Mouse (Mus musculus): ENCODE data around the gene Cyp26b1. TPM values are rescaled to one million over a fixed set of nuclear protein-coding genes. Genes with fewer than 3 reads are reported as not detected.

Cyp26b1 gene
- total and polyA plus RNA-seq, 2 experiments from 2014 or later: 33.1 to 90.5 TPM

GRCm38 (mm10) chr6:84543516-84543915 is 50.2 kb downstream of the Cyp26b1 start:
- Histone ChIP-seq H3K27ac (no peak overlapping the region), H3K9ac (replicated peaks; ENCODE audit: low read length) (no peak overlapping the region), H3K4me1 (ENCODE audit: insufficient read depth, low read length) (no peaks in the 10 kb centered on the region), H3K4me2 (ENCODE audit: low read depth, low read length) (no peak overlapping the region), H3K36me3 (ENCODE audit: insufficient read depth, low read length) (no peaks in the 10 kb centered on the region), H3K9me3 (ENCODE audit: low read length) (no peaks in the 10 kb centered on the region), H3K27me3 (ENCODE audit: insufficient read depth, low read length) (no peaks in the 10 kb centered on the region), H3K4me3 (ENCODE audit: low read length) (no peak overlapping the region)
- WGBS: 43% methylated on average over 5 of the region's 5 CpGs
- no peak for TF ChIP-seq CTCF (IDR thresholded peaks at IDR 0.05; ENCODE audit: low read depth)
- no peak for DNase-seq (ENCODE audit: low spot score)
- no peak for ATAC-seq

DNA sequence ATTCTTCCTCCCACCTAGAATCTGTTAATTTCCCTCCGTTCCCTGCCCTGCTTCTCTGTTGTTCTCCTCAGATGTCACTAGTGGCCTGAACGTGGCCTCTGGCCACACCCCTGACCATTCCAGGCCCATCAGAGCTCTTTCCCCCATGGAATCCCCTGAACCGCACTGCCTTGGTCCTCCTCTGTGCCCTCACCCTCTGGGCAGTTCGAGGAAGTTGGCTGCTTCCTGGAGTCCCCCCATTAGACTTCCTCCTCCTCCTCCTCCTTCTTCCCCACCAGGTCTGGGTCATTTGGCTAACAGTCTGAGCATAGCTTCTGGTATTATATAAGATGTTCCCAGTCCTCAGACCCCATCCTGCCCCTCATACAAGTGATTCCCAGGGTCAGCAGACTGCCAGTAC is 53.8 kb downstream of the Cyp26b1 start:
- H3K4me3 ChIP-seq (ENCODE audit: low read length): no peak overlapping the region
- H3K27me3 ChIP-seq (ENCODE audit: insufficient read depth, low read length): no peaks in the 10 kb centered on the region
- H3K4me1 ChIP-seq (ENCODE audit: insufficient read depth, low read length): no peaks in the 10 kb centered on the region
- H3K27ac ChIP-seq: no peak overlapping the region
- DNase-seq (ENCODE audit: low spot score) (no peak), ATAC-seq (no peak)
- H3K9me3 ChIP-seq (ENCODE audit: low read length): no peaks in the 10 kb centered on the region
- H3K4me2 ChIP-seq (ENCODE audit: low read depth, low read length): no peak overlapping the region
- TF ChIP-seq CTCF (IDR thresholded peaks at IDR 0.05; ENCODE audit: low read depth): no peak
- WGBS: 58% methylated on average over 4 of the region's 4 CpGs
- H3K36me3 ChIP-seq (ENCODE audit: insufficient read depth, low read length): no peaks in the 10 kb centered on the region
- no peak overlapping the region for H3K9ac ChIP-seq (replicated peaks; ENCODE audit: low read length)

- H3K4me3 ChIP-seq (ENCODE audit: low read length): no peak overlapping the region
- H3K4me2 ChIP-seq (ENCODE audit: low read depth, low read length): no peak overlapping the region
- DNase-seq (ENCODE audit: low spot score) (no peak), ATAC-seq (no peak)
- no peaks in the 10 kb centered on the region for H3K4me1 ChIP-seq (ENCODE audit: insufficient read depth, low read length)
- no peak overlapping the region for H3K9ac ChIP-seq (replicated peaks; ENCODE audit: low read length)
- H3K27ac ChIP-seq: no peak overlapping the region
- H3K9me3 ChIP-seq (ENCODE audit: low read length): no peaks in the 10 kb centered on the region
- no peaks in the 10 kb centered on the region for H3K27me3 ChIP-seq (ENCODE audit: insufficient read depth, low read length)
- no peaks in the 10 kb centered on the region for H3K36me3 ChIP-seq (ENCODE audit: insufficient read depth, low read length)
- no peak for TF ChIP-seq CTCF (IDR thresholded peaks at IDR 0.05; ENCODE audit: low read depth)
- WGBS: 84% methylated on average over 3 of the region's 3 CpGs
Observed at GRCm38 (mm10) chr6:84538681-84539080, 55.0 kb downstream of the Cyp26b1 start.

DNA sequence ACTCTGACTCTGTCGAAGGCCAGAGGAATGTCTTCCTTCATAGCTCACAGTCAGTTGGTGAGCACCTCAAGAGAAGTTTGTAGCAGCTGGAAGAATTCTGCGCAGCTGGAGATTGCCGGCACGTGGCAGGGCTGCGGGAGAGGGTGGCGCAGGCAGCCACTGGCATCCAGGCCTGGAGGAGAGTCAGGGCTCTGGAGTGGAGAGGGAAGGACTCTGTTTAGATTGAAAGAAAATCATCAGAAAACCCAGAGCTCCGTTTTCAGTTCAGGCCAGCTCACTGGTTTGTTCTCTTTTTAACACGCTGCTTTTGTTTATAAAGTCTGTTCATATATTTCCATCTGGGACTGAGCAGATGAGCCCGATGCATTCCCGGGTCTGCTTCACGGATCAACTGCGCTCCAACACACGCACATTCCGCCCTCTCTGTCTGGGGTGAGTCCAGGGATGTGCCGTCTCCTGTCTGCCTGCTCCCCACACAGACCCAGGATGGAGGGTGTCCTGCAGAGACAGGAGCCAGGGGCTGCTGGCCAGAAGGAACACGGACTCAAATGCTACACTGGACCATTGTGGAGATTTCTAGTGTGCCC is 56.0 kb downstream of the Cyp26b1 start:
- H3K36me3 ChIP-seq (ENCODE audit: insufficient read depth, low read length): no peaks in the 10 kb centered on the region
- ATAC-seq (no peak), DNase-seq (ENCODE audit: low spot score) (no peak)
- H3K4me2 ChIP-seq (ENCODE audit: low read depth, low read length): no peak overlapping the region
- WGBS: 69% methylated on average over 16 of the region's 16 CpGs
- H3K9ac ChIP-seq (replicated peaks; ENCODE audit: low read length): no peak overlapping the region
- no peaks in the 10 kb centered on the region for H3K4me1 ChIP-seq (ENCODE audit: insufficient read depth, low read length)
- H3K27me3 ChIP-seq (ENCODE audit: insufficient read depth, low read length): no peaks in the 10 kb centered on the region
- H3K9me3 ChIP-seq (ENCODE audit: low read length): no peaks in the 10 kb centered on the region
- no peak overlapping the region for H3K27ac ChIP-seq
- TF ChIP-seq CTCF (IDR thresholded peaks at IDR 0.05; ENCODE audit: low read depth): no peak
- no peak overlapping the region for H3K4me3 ChIP-seq (ENCODE audit: low read length)

DNA sequence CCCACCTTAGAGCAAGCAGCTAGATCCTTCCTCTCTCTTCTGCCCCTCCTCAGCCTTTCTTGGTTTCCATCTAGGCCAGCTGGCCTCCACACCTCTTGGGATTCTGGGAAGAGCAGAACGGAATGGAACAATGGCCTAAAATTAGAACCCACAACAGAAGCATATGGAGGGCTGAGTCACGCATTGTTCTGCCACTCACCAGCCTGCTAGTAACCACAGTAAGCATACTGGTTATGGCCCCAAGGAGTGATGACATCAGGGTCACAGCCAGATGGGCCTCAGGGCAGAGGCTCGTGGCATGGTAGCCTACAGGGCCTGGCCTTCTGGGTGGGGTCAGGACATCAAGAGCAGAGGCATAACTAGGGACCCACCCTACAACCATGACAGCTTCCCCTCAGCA is 58.8 kb downstream of the Cyp26b1 start:
- WGBS: 74% methylated on average over 3 of the region's 3 CpGs
- Histone ChIP-seq H3K27me3 (ENCODE audit: insufficient read depth, low read length) (no peaks in the 10 kb centered on the region), H3K4me3 (ENCODE audit: low read length) (no peak overlapping the region), H3K4me1 (ENCODE audit: insufficient read depth, low read length) (no peaks in the 10 kb centered on the region), H3K27ac (no peak overlapping the region), H3K9me3 (ENCODE audit: low read length) (no peaks in the 10 kb centered on the region), H3K4me2 (ENCODE audit: low read depth, low read length) (no peak overlapping the region), H3K36me3 (ENCODE audit: insufficient read depth, low read length) (no peaks in the 10 kb centered on the region), H3K9ac (replicated peaks; ENCODE audit: low read length) (no peak overlapping the region)
- DNase-seq (ENCODE audit: low spot score): no peak
- no peak for ATAC-seq
- TF ChIP-seq CTCF (IDR thresholded peaks at IDR 0.05; ENCODE audit: low read depth): no peak

- Histone ChIP-seq H3K27ac (no peak overlapping the region), H3K27me3 (ENCODE audit: insufficient read depth, low read length) (no peaks in the 10 kb centered on the region), H3K9me3 (ENCODE audit: low read length) (no peaks in the 10 kb centered on the region), H3K4me2 (ENCODE audit: low read depth, low read length) (no peak overlapping the region), H3K4me1 (ENCODE audit: insufficient read depth, low read length) (no peaks in the 10 kb centered on the region), H3K4me3 (ENCODE audit: low read length) (no peak overlapping the region), H3K36me3 (ENCODE audit: insufficient read depth, low read length) (no peaks in the 10 kb centered on the region), H3K9ac (replicated peaks; ENCODE audit: low read length) (no peak overlapping the region)
- ATAC-seq: no peak
- no peak for TF ChIP-seq CTCF (IDR thresholded peaks at IDR 0.05; ENCODE audit: low read depth)
- DNase-seq (ENCODE audit: low spot score): no peak
Observed at GRCm38 (mm10) chr6:84529912-84530311, 63.8 kb downstream of the Cyp26b1 start.

DNA sequence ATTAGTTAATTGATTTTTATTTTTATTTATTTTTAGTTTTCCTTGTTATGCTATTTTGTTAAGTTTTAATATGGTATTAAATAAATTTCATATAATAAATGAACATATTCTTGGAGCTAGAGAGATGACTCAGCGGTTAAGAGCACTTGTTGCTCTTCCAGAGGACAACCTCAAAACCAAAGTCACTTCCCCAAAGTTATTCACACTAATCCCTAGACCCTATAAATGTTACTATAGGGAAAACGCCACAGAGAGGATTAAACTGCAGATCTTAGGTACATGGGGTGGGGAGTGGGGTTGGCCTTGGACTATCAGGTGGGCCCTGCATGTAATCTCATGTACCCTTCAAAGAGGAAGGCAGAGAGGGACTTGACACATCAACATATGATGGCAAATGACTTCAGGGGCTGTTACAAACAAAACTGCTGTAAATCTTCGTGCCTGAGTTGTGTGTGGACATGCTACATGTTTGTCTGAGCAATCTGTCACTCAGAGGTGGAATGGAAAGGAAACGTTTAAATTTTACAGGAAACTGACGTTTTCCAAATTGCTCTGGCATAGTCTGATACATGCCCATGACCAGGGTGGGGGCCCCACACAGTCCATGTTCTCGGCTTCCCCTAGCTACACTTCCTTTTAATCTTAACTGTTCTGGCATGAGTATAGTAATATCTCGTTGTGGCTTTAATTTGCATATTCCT is 68.7 kb downstream of the Cyp26b1 start:
- Histone ChIP-seq H3K36me3 (ENCODE audit: insufficient read depth, low read length) (no peaks in the 10 kb centered on the region), H3K27ac (no peak overlapping the region), H3K4me1 (ENCODE audit: insufficient read depth, low read length) (no peaks in the 10 kb centered on the region), H3K27me3 (ENCODE audit: insufficient read depth, low read length) (no peaks in the 10 kb centered on the region), H3K4me3 (ENCODE audit: low read length) (no peak overlapping the region), H3K4me2 (ENCODE audit: low read depth, low read length) (no peak overlapping the region), H3K9me3 (ENCODE audit: low read length) (no peaks in the 10 kb centered on the region), H3K9ac (replicated peaks; ENCODE audit: low read length) (no peak overlapping the region)
- DNase-seq (ENCODE audit: low spot score): no peak
- TF ChIP-seq CTCF (IDR thresholded peaks at IDR 0.05; ENCODE audit: low read depth): no peak
- 81% methylated on average over 7 of the region's 7 CpGs for WGBS
- ATAC-seq: no peak
